ENCODE assay signal across 11 mouse cellular contexts in genomic region chr4:144972948-144973720, GRCm38 (mm10).
DNase-seq lines count a peak whose midpoint lies in the region; ATAC-seq lines count a peak whose summit lies in the region.
"Had no signal": no experiment of that assay in that cellular context is flagged by ENCODE, and none has a peak within 500 bp of the region (broad histone marks: within the 10 kb centered on the region; RNA-seq: fewer than 3 reads in every experiment).

No protein-coding gene starts in this region.

- H3K4me1 ChIP-seq in embryonic facial prominence, embryonic 15.5 days, result peaks cover 12% of the 10 kb centered on the region

- no peaks in the 10 kb centered on the region for H3K9me3 ChIP-seq in embryonic facial prominence, embryonic 15.5 days (replicated peaks)
- H3K9me3 ChIP-seq: limb, embryonic 12.5 days had no signal

- no peak overlapping the region for H3K4me3 ChIP-seq in embryonic facial prominence, embryonic 15.5 days (replicated peaks)
- H3K4me3 ChIP-seq: erythroblast, embryonic 14.5 days; limb, embryonic 12.5 days had no signal

- ATAC-seq in frontal cortex, adult (ENCODE audit: low TSS enrichment), result peak; percentile 52
- ATAC-seq in embryonic facial prominence, embryonic 15.5 days (ENCODE audit: insufficient number of reproducible peaks, low FRiP score, low TSS enrichment, low read depth), result no peak; the same call in 1 of the 2 replicates
- ATAC-seq: midbrain, embryonic 16.5 days had no signal

- H3K9ac ChIP-seq in embryonic facial prominence, embryonic 15.5 days, result no peak overlapping the region
- H3K9ac ChIP-seq: limb, embryonic 12.5 days had no signal

- no peak overlapping the region for H3K4me2 ChIP-seq in embryonic facial prominence, embryonic 15.5 days (replicated peaks)
- H3K4me2 ChIP-seq: limb, embryonic 12.5 days had no signal

- 49% methylated on average over 6 of the region's 6 CpGs for WGBS in embryonic facial prominence, embryonic 15.5 days

- no peaks in the 10 kb centered on the region for H3K36me3 ChIP-seq in embryonic facial prominence, embryonic 15.5 days

- DNase-seq in frontal cortex, postnatal 14 days (ENCODE audit: low spot score in 2 of 2), result no peak
- DNase-seq in right cerebral cortex, adult 2 months (ENCODE audit: low spot score in 2 of 2), result peak; percentile 20 to 22
- DNase-seq in right cerebral cortex, postnatal 36 days (ENCODE audit: low spot score in 2 of 2), result no peak
- DNase-seq in right cerebral cortex, postnatal 4 days, result peak; percentile 26
- DNase-seq in neural tube, embryonic 10.5 days (ENCODE audit: extremely low spot score, low spot score), result no peak
- DNase-seq in spleen, postnatal 14 days (ENCODE audit: low spot score in 2 of 2), result no peak

- peak overlapping the region; percentile 68 for H3K27ac ChIP-seq in embryonic facial prominence, embryonic 15.5 days (replicated peaks)
- H3K27ac ChIP-seq: limb, embryonic 12.5 days had no signal

- no peaks in the 10 kb centered on the region for H3K27me3 ChIP-seq in embryonic facial prominence, embryonic 15.5 days
- H3K27me3 ChIP-seq: limb, embryonic 12.5 days had no signal

Comparison
In these comparisons a context has a peak if more than half of its experiments do, and no peak if none do; other contexts are left out.
1. DNase-seq: peak in right cerebral cortex, adult 2 months (2 of 2) and right cerebral cortex, postnatal 4 days (single experiment); none in frontal cortex, postnatal 14 days (0 of 2), right cerebral cortex, postnatal 36 days (0 of 2), neural tube, embryonic 10.5 days (single experiment) and spleen, postnatal 14 days (0 of 2).